Mouse (Mus musculus) stomach, embryonic 14.5 days (tissue): ENCODE results near the gene Max. TPM values are rescaled to one million over a fixed set of nuclear protein-coding genes. Genes with fewer than 3 reads are reported as not detected.

Source experiments
- ATAC-seq: fragments of 200-750 bp; cut with Nextera tagmentation; 2 replicates; pipeline ENCODE4 v1.8.0; 2017; ENCODE audit warnings: low read depth, moderate TSS enrichment; ENCODE audit not compliant: insufficient number of reproducible peaks, insufficient read depth, low FRiP score
- H3K27ac ChIP-seq: fragments of 300-500 bp; sonication (generic); 2 replicates; pipeline ENCODE4 v1.5.1; 2014; ENCODE audit warnings: mild to moderate bottlenecking, low read length, moderate library complexity, mixed read lengths
- H3K27me3 ChIP-seq: fragments of 300-500 bp; sonication (generic); 2 replicates; pipeline ENCODE4 v1.6.1; 2014; ENCODE audit warnings: low read length, control low read depth, mixed read lengths; ENCODE audit not compliant: control insufficient read depth, insufficient read depth
- H3K36me3 ChIP-seq: fragments of 300-500 bp; sonication (generic); 2 replicates; pipeline ENCODE4 v1.6.1; 2014; ENCODE audit warnings: mild to moderate bottlenecking, control low read depth, low read length, moderate library complexity, mixed read lengths; ENCODE audit not compliant: control insufficient read depth, insufficient read depth
- H3K4me1 ChIP-seq: fragments of 300-500 bp; sonication (generic); 2 replicates; pipeline ENCODE4 v1.6.1; 2014; ENCODE audit warnings: low read length, control low read depth, mixed read lengths; ENCODE audit not compliant: control insufficient read depth, insufficient read depth
- H3K4me2 ChIP-seq: fragments of 300-500 bp; sonication (generic); replicated peaks from 2 replicates; pipeline ENCODE4 v1.6.1; 2014; ENCODE audit warnings: low read depth, low read length, control low read depth
- H3K4me3 ChIP-seq: fragments of 300-500 bp; sonication (generic); 2 replicates; pipeline ENCODE4 v1.5.1; 2014; ENCODE audit warnings: low read depth, low read length, control low read depth
- H3K9ac ChIP-seq: fragments of 300-500 bp; sonication (generic); replicated peaks from 2 replicates; pipeline ENCODE4 v1.6.1; 2014; ENCODE audit warnings: low read depth, mild to moderate bottlenecking, control low read depth, low read length, moderate library complexity, mixed read lengths
- H3K9me3 ChIP-seq: fragments of 300-500 bp; sonication (generic); 2 replicates; pipeline ENCODE4 v1.6.1; 2016; ENCODE audit warnings: low read depth, low read length, control low read depth; ENCODE audit not compliant: control insufficient read depth
- WGBS: fragments of 180-500 bp; shearing (Covaris S2); extraction: QIAGEN DNeasy Blood & Tissue Kit; methylation state at CpG from one replicate; pipeline ENCODE4 v1.1.7; 2014; 5-methylcytosine and 5-hydroxymethylcytosine counted together
- polyA plus RNA-seq: library from polyadenylated mRNA; unstranded; fragments of >200 nt; fragmentation: Nextera tagmentation; extraction: Ambion mirVana; gene quantifications from 2 replicates; pipeline ENCODE4 v1.2.1, GENCODE M21; 2014

Gene Max
- polyA plus RNA-seq, 1 experiment from 2014 or later: 40.3 TPM

GRCm38 (mm10) chr12:77000096-77000704 is 38.2 kb upstream of the Max start:
- no peak overlapping the region for H3K27ac ChIP-seq
- no peaks in the 10 kb centered on the region for H3K4me1 ChIP-seq
- no peaks in the 10 kb centered on the region for H3K9me3 ChIP-seq
- ATAC-seq: peak; percentile 72; the same call in 1 of the 2 replicates
- 16% methylated on average over 4 of the region's 4 CpGs for WGBS
- H3K36me3 ChIP-seq: no peaks in the 10 kb centered on the region
- H3K9ac ChIP-seq: no peak overlapping the region
- H3K4me2 ChIP-seq: no peak overlapping the region
- no peaks in the 10 kb centered on the region for H3K27me3 ChIP-seq
- H3K4me3 ChIP-seq: no peak overlapping the region

DNA sequence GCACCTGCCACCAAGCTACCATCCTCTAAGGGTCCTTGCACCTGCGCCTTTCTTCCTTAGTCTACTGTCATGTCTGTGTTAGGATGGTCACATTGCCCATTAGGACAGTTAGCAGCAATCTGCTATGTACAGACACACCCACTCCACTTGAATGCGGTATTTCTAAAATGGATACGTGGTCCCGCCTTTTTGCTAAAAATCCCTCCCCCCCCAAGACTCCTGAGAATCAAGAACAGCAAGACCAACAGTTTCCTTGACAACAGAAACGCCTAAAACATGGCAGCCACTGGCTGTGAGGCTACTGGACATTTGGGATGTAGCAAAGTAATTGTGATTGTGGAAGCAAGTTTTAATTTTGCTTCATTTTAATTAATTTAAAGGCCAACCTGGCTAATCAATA is 32.8 kb upstream of the Max start:
- WGBS: 85% methylated on average over 5 of the region's 5 CpGs
- H3K4me3 ChIP-seq: no peak overlapping the region
- no peak overlapping the region for H3K4me2 ChIP-seq
- H3K4me1 ChIP-seq: no peaks in the 10 kb centered on the region
- ATAC-seq: no peak
- no peak overlapping the region for H3K9ac ChIP-seq
- H3K9me3 ChIP-seq: no peaks in the 10 kb centered on the region
- no peaks in the 10 kb centered on the region for H3K27me3 ChIP-seq
- no peak overlapping the region for H3K27ac ChIP-seq
- no peaks in the 10 kb centered on the region for H3K36me3 ChIP-seq

- Histone ChIP-seq H3K4me1 (no peaks in the 10 kb centered on the region), H3K9me3 (no peaks in the 10 kb centered on the region), H3K4me2 (no peak overlapping the region), H3K36me3 (no peaks in the 10 kb centered on the region), H3K9ac (no peak overlapping the region), H3K27me3 (no peaks in the 10 kb centered on the region), H3K27ac (no peak overlapping the region), H3K4me3 (no peak overlapping the region)
- WGBS: 90% methylated on average over 16 of the region's 16 CpGs
- no peak for ATAC-seq
Observed at GRCm38 (mm10) chr12:76992891-76993529, 31.0 kb upstream of the Max start.

GRCm38 (mm10) chr12:76982818-76983471 is 20.9 kb upstream of the Max start:
- H3K9ac ChIP-seq: no peak overlapping the region
- no peak overlapping the region for H3K4me3 ChIP-seq
- no peaks in the 10 kb centered on the region for H3K4me1 ChIP-seq
- H3K9me3 ChIP-seq: no peaks in the 10 kb centered on the region
- H3K4me2 ChIP-seq: no peak overlapping the region
- no peak overlapping the region for H3K27ac ChIP-seq
- ATAC-seq: no peak
- no peaks in the 10 kb centered on the region for H3K36me3 ChIP-seq
- H3K27me3 ChIP-seq: no peaks in the 10 kb centered on the region
- WGBS: 64% methylated on average over 16 of the region's 16 CpGs

GRCm38 (mm10) chr12:76979530-76979929 is 17.5 kb upstream of the Max start:
- Histone ChIP-seq H3K9me3 (no peaks in the 10 kb centered on the region), H3K9ac (no peak overlapping the region), H3K4me3 (no peak overlapping the region), H3K27ac (no peak overlapping the region), H3K27me3 (no peaks in the 10 kb centered on the region), H3K4me1 (no peaks in the 10 kb centered on the region), H3K36me3 (no peaks in the 10 kb centered on the region), H3K4me2 (no peak overlapping the region)
- no peak for ATAC-seq
- 81% methylated on average over 3 of the region's 3 CpGs for WGBS

DNA sequence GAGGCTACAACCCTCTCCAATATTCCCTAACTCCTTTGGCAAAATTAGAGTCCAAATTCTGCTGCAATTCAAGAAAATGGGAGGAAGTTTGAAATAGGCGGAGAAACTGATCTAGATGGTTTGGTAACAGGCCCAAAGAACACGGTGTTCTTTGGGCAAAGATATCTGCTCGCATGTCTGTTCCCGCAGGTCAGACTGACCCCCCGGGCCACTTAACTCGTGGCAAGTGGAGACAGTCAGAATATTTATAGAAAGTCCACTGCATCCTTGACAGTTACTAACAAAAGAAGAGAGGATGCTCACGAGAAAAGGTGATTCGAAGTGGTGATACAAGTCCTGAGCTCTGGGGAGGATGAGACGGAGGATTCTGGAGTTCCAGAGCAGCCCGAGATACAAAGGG is 10.7 kb upstream of the Max start:
- no peak for ATAC-seq
- Histone ChIP-seq H3K4me3 (no peak overlapping the region), H3K27ac (no peak overlapping the region), H3K9ac (no peak overlapping the region), H3K36me3 (no peaks in the 10 kb centered on the region), H3K4me1 (no peaks in the 10 kb centered on the region), H3K9me3 (no peaks in the 10 kb centered on the region), H3K4me2 (no peak overlapping the region), H3K27me3 (no peaks in the 10 kb centered on the region)
- 83% methylated on average over 10 of the region's 10 CpGs for WGBS

DNA sequence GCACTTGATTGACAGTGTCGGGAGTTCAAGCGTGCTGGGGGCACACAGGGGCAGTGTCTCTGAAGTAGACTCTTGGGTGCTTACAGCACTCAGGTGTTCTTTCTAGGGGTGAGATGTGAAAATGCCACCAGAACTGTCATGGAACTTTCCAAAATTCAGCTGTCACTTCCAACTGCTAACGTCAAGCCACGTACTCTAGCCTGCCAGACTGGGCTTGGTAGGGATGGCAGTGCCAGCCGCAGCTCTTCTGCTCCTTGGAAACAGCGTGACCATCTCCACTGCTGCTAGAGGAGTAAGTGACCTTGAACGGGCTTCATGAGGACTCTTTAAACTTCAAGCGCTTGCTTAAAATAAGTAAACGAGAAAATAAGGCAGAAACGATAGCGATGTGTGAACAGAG is 10.2 kb upstream of the Max start:
- Histone ChIP-seq H3K27me3 (no peaks in the 10 kb centered on the region), H3K9ac (no peak overlapping the region), H3K36me3 (no peaks in the 10 kb centered on the region), H3K27ac (no peak overlapping the region), H3K4me2 (no peak overlapping the region), H3K4me1 (no peaks in the 10 kb centered on the region), H3K4me3 (no peak overlapping the region), H3K9me3 (no peaks in the 10 kb centered on the region)
- WGBS: 85% methylated on average over 11 of the region's 11 CpGs
- no peak for ATAC-seq

- H3K9me3 ChIP-seq: no peaks in the 10 kb centered on the region
- no peak overlapping the region for H3K4me2 ChIP-seq
- H3K27me3 ChIP-seq: no peaks in the 10 kb centered on the region
- ATAC-seq: no peak
- no peak overlapping the region for H3K4me3 ChIP-seq
- H3K27ac ChIP-seq: no peak overlapping the region
- WGBS: 72% methylated on average over 7 of the region's 7 CpGs
- H3K36me3 ChIP-seq: no peaks in the 10 kb centered on the region
- H3K4me1 ChIP-seq: no peaks in the 10 kb centered on the region
- no peak overlapping the region for H3K9ac ChIP-seq
Observed at GRCm38 (mm10) chr12:76971642-76972221, 9.7 kb upstream of the Max start.
